Mouse (Mus musculus) brain, embryonic 14.5 days (tissue): Measurements from ENCODE around the gene Npas3.
"Not testable (repeated sequence)": the region's sequence is repeated elsewhere in the genome, so short reads cannot be mapped to it uniquely, and the experiment has no call there.

Experiments
- CTCF ChIP-seq: fragments of 200-500 bp; IDR thresholded peaks from 2 replicates; pipeline ENCODE4 v1.5.1; 2012; ENCODE audit warnings: inconsistent platforms, mild to moderate bottlenecking, moderate library complexity, borderline replicate concordance; ENCODE audit not compliant: insufficient read depth, insufficient read length; ENCODE audit errors: extremely low read depth
- POLR2A ChIP-seq: fragments of 200-500 bp; IDR thresholded peaks from 2 replicates; pipeline ENCODE4 v1.6.1; 2012; ENCODE audit warnings: mild to moderate bottlenecking, inconsistent platforms, borderline replicate concordance; ENCODE audit not compliant: poor library complexity, insufficient read depth, insufficient read length, severe bottlenecking; ENCODE audit errors: extremely low read depth

DNA sequence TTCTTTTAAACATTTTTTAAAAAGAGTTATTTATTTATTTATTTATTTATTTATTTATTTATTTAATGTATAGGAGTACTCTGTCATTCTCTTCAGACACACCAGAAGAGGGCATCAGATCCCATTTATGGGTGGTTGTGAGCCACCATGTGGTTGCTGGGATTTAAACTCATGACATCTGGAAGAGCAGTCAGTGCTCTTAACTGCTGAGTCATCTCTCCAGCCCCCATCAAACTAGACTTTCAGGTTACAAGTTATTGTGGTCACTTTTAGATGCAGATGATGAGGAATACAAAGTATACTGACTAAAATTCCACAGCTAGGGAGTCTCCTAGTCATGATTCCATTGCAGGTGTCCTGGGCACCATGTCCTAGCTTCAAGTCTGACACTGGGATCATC, 26.0 kb downstream of the Npas3 start:
- TF ChIP-seq CTCF, POLR2A: not testable (repeated sequence)
